Mouse (Mus musculus) olfactory bulb, adult 2 months (tissue): Measurements from ENCODE around the gene Slc25a28.

Experiments
- CTCF ChIP-seq: fragments of 200-500 bp; IDR thresholded peaks from 2 replicates; pipeline ENCODE4 v1.5.1; 2012; ENCODE audit warnings: low read depth, mild to moderate bottlenecking, low read length, moderate library complexity; ENCODE audit not compliant: insufficient read depth
- POLR2A ChIP-seq: fragments of 200-500 bp; IDR thresholded peaks from 2 replicates; pipeline ENCODE4 v1.6.1; 2012; ENCODE audit warnings: mild to moderate bottlenecking, low read depth, low read length, moderate library complexity; ENCODE audit not compliant: insufficient read depth

DNA sequence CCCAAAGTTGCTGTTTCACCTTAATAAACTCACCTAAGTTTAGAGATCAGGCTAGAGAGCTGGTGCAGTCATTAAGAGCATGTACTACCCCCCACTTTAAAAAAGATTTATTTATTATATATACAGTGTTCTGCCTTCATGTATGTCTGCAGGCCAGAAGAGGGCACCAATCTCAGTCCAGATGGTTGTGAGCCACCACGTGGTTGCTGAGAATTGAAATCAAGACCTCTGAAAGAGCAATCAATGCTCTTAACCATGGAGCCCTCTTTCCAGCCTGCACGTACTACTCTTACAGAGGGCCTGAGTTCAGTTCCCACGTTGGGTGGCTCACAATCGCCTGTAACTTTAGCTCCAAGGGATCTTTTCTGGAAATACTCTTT lies 7.3 kb downstream of the Slc25a28 start:
- TF ChIP-seq CTCF (no peak), POLR2A (no peak)
